Mouse (Mus musculus): ENCODE data around the gene Rabgap1l.

DNA sequence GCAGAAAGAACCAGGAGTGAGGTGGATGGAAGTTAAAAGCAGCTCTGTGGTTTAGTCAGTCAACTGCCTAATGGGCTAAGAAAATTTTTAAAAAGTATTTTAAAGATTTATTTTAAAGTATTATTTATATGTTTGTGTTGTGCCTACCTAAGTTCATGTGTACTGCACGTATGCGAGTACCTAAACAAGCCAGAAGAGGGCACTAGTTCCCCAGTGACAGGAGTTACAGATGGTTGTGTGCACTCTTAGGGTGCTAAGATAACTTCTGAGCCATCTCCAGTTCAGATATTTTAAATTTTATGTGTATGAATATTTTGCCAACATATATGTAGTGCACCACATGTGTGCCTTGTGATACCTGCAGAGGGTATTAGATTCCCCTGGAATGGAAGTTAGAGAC lies 476.8 kb downstream of the Rabgap1l start:
- TF ChIP-seq POLR2A (IDR thresholded peaks at IDR 0.05; ENCODE audit: insufficient read depth, low read length) (no peak), EP300 (IDR thresholded peaks at IDR 0.05; ENCODE audit: insufficient read depth, low read depth, low read length) (no peak)
